Mouse (Mus musculus) G1E (cell line): ENCODE data around the gene Mtus2. TPM values are rescaled to one million over a fixed set of nuclear protein-coding genes. Genes with fewer than 3 reads are reported as not detected.

Experiments
- ATAC-seq: 2 replicates; pipeline ENCODE4 v1.8.0; 2016; ENCODE audit warnings: mild to moderate bottlenecking; ENCODE audit not compliant: insufficient number of reproducible peaks, poor library complexity, low FRiP score, severe bottlenecking; ENCODE audit errors: extremely low read depth
- DNase-seq: peaks from one replicate; pipeline ENCODE4 v3.0.0; 2012; ENCODE audit warnings: low spot score
- H3K27me3 ChIP-seq: 2 replicates; pipeline ENCODE4 v1.6.1; 2012; ENCODE audit warnings: mild to moderate bottlenecking, low read length, inconsistent platforms; ENCODE audit not compliant: insufficient read depth
- H3K36me3 ChIP-seq: replicated peaks from 2 replicates; pipeline ENCODE3; 2012; ENCODE audit warnings: mild to moderate bottlenecking, inconsistent platforms
- H3K4me1 ChIP-seq: 2 replicates; pipeline ENCODE4 v1.6.1; 2012; ENCODE audit warnings: low read depth, low read length, inconsistent platforms, mixed read lengths; ENCODE audit not compliant: insufficient read depth
- H3K4me3 ChIP-seq: 2 replicates; pipeline ENCODE4 v1.5.1; 2012; ENCODE audit warnings: low read depth, mild to moderate bottlenecking, inconsistent platforms, low read length, moderate library complexity, mixed read lengths
- H3K9me3 ChIP-seq: replicated peaks from 2 replicates; pipeline ENCODE4 v1.6.1; 2012; ENCODE audit warnings: inconsistent platforms
- CTCF ChIP-seq: IDR thresholded peaks from 2 replicates; pipeline ENCODE4 v1.5.1; 2012; ENCODE audit warnings: low read depth, low read length, inconsistent platforms, mixed read lengths
- GATA1 ChIP-seq: IDR thresholded peaks from 2 replicates; pipeline ENCODE4 v1.6.1; 2012; ENCODE audit warnings: borderline replicate concordance, low read length, inconsistent platforms, mixed read lengths
- GATA2 ChIP-seq: IDR thresholded peaks from 2 replicates; pipeline ENCODE4 v1.6.1; 2012; ENCODE audit warnings: low read depth, low read length, inconsistent platforms, borderline replicate concordance
- POLR2AphosphoS5 ChIP-seq: IDR thresholded peaks from 2 replicates; pipeline ENCODE4 v1.6.1; 2012; ENCODE audit warnings: low read depth, low read length, inconsistent platforms; ENCODE audit not compliant: insufficient replicate concordance
- TAL1 ChIP-seq: conservative IDR thresholded peaks from 2 replicates; pipeline ENCODE4 v1.6.1; 2012; ENCODE audit warnings: low read depth, low read length, inconsistent platforms, mixed read lengths
- polyA plus RNA-seq: library from polyadenylated mRNA; stranded (reverse); fragments of >175 nt; gene quantifications from 2 replicates; pipeline ENCODE4 v1.2.3, GENCODE M21; 2012
- total RNA-seq, 2 experiments: library from RNA; stranded (forward) in 1 of 2; stranded (reverse) in 1 of 2; fragments of 200-1000 nt in 1 of 2; fragments of >200 nt in 1 of 2; fragmentation: Nextera tagmentation in 1 of 2; gene quantifications; 2 replicates each; pipeline ENCODE4 v1.2.3; 2014 to 2017

Gene Mtus2
- total and polyA plus RNA-seq, 3 experiments, result 1.1 TPM; not detected in 2

DNA sequence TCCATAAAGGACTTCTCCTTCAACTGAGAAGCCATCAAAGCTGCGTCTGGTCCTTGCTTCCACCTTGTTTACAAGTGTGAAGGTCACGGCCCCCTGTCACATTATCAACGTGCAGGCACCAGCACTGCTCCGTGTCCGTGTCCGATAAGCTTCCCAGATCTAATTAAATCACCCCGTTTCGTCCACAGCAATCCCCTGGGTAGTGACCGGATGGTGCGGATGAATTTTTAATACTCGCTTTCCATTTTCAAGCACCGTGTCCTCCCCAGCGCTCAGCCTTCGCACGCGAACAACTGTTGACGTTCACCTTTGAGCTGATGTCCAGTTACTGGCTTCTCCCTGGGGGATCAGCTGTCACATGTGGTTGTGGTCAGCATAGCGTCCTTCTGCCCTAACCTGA is 276.6 kb downstream of the Mtus2 start:
- DNase-seq (no peak), ATAC-seq (no peak)
- Histone ChIP-seq H3K4me3 (no peak overlapping the region), H3K9me3 (peaks cover 62% of the 10 kb centered on the region), H3K36me3 (no peaks in the 10 kb centered on the region), H3K4me1 (no peaks in the 10 kb centered on the region), H3K27me3 (no peaks in the 10 kb centered on the region)
- TF ChIP-seq POLR2AphosphoS5, result no peak
- no peak for TF ChIP-seq CTCF
- no peak for TF ChIP-seq GATA1
- no peak for TF ChIP-seq TAL1
- TF ChIP-seq GATA2, result no peak

DNA sequence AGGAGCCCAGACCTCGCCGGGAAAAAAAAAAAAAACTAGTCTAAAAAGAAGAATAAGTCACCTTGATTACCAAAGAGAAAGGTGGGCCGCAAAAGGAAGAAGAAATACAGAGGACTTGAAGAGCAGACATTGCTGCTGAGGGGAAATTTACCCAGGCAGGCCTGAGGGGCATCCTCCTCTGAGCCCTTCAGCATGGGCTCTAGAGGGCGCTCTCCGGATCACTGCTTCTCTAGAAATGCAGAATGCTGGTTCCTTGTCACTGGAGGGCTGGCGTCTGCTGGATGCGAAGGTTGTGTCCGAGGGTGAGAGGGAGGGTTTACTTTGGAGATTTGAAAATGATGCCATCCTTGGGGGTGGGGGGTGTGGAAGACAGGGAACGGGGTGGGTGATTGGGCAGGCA is 279.5 kb downstream of the Mtus2 start:
- TF ChIP-seq TAL1, result no peak
- no peak for TF ChIP-seq GATA1
- TF ChIP-seq CTCF, result no peak
- TF ChIP-seq POLR2AphosphoS5, result no peak
- TF ChIP-seq GATA2, result no peak
- Histone ChIP-seq H3K4me1 (no peaks in the 10 kb centered on the region), H3K9me3 (peaks cover 60% of the 10 kb centered on the region), H3K27me3 (no peaks in the 10 kb centered on the region), H3K4me3 (no peak overlapping the region), H3K36me3 (no peaks in the 10 kb centered on the region)
- DNase-seq, result no peak
- no peak for ATAC-seq

DNA sequence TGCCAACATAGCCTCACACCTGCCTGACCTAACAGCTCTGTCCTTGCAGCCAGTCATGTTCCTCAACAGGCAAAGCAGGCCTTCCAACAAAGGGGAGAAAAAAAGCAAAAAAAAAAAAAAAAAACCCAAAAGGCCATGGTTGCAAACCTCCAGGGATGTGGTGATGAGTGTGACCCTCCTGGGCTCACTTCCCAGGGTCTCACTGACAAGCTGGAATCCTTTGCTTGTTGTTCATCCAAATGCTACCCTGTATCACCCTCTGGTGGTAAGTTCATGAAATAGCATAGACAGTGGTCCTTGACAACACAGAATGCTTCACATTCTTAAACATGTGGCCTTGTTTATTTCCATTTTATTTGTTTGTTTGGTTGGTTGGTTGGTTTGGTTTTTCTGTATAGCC is 281.9 kb downstream of the Mtus2 start:
- H3K4me1 ChIP-seq, result no peaks in the 10 kb centered on the region
- H3K9me3 ChIP-seq, result peaks cover 38% of the 10 kb centered on the region
- ATAC-seq, result no peak
- DNase-seq, result no peak
- no peak overlapping the region for H3K4me3 ChIP-seq
- H3K36me3 ChIP-seq, result no peaks in the 10 kb centered on the region
- H3K27me3 ChIP-seq, result no peaks in the 10 kb centered on the region
- no peak for TF ChIP-seq GATA2
- TF ChIP-seq CTCF, result no peak
- no peak for TF ChIP-seq GATA1
- no peak for TF ChIP-seq POLR2AphosphoS5
- no peak for TF ChIP-seq TAL1

DNA sequence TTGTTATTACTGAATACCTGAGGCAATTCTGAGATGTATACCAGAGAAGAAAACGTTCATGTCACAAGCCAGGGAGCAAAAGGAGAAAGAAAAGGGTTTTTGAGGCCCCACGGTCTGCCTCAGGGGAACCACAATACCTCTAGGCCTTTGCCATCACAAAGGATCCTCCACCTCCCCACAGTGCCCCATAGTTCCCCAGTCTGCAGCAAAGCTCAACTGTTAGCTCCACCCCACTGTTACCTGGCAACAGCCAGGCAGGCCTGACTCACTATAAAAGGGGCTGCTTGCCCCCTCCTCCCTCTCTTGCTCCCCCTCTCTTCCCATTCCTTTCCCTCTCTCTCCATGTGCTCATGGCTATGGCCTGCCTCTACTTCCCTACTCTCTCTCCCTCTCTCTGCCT is 282.6 kb downstream of the Mtus2 start:
- Histone ChIP-seq H3K9me3 (peaks cover 36% of the 10 kb centered on the region), H3K27me3 (no peaks in the 10 kb centered on the region), H3K36me3 (no peaks in the 10 kb centered on the region), H3K4me1 (no peaks in the 10 kb centered on the region), H3K4me3 (no peak overlapping the region)
- ATAC-seq (no peak), DNase-seq (no peak)
- no peak for TF ChIP-seq GATA1
- no peak for TF ChIP-seq TAL1
- no peak for TF ChIP-seq POLR2AphosphoS5
- no peak for TF ChIP-seq GATA2
- TF ChIP-seq CTCF, result no peak

DNA sequence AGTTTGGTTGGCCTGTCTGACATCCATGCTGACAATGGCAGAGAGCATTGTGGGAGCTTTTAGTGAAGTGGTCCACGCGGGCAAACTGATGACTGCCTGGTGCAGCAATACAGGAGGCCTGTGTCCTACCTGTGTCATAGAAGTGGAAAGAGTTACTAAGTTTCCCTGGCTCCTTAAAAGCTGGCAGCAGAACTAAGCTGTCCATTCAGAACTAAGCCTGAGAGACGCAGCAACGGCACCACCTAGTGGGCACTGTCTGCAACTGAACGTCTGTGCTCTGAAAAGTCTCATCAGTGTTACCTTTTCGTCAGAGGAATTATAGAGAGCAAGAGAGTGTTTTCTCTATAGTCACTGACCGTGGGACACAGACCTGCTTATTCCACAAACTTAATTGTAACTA is 284.8 kb downstream of the Mtus2 start:
- DNase-seq (peak; percentile 34), ATAC-seq (no peak)
- Histone ChIP-seq H3K36me3 (no peaks in the 10 kb centered on the region), H3K4me1 (no peaks in the 10 kb centered on the region), H3K27me3 (no peaks in the 10 kb centered on the region), H3K9me3 (peaks cover 36% of the 10 kb centered on the region), H3K4me3 (no peak overlapping the region)
- TF ChIP-seq TAL1 (no peak), POLR2AphosphoS5 (no peak), GATA1 (no peak), GATA2 (no peak), CTCF (peak; percentile 79)

DNA sequence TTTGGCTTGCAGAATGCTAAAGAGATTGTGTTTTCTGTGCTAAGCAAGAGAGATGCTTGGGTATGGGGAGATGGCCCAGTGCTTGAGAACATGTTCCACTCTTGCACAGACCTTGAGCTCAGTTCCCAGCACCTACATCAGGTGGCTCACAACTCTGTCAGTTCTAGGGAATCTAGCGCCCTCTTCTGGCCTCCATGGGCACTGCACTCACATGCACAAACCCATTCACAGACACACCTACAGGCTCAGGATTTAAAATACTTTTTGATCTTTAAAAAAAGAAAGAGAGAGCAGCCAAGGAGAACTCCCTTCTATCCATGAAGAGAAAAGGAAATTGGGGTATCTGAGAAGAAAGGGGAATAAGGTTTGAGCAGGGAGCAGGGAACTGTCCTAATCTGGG is 287.4 kb downstream of the Mtus2 start:
- peaks cover 48% of the 10 kb centered on the region for H3K9me3 ChIP-seq
- no peaks in the 10 kb centered on the region for H3K36me3 ChIP-seq
- H3K27me3 ChIP-seq, result no peaks in the 10 kb centered on the region
- no peak for ATAC-seq
- H3K4me3 ChIP-seq, result no peak overlapping the region
- DNase-seq, result no peak
- H3K4me1 ChIP-seq, result no peaks in the 10 kb centered on the region
- no peak for TF ChIP-seq GATA2
- no peak for TF ChIP-seq GATA1
- TF ChIP-seq POLR2AphosphoS5, result no peak
- TF ChIP-seq TAL1, result no peak
- no peak for TF ChIP-seq CTCF

DNA sequence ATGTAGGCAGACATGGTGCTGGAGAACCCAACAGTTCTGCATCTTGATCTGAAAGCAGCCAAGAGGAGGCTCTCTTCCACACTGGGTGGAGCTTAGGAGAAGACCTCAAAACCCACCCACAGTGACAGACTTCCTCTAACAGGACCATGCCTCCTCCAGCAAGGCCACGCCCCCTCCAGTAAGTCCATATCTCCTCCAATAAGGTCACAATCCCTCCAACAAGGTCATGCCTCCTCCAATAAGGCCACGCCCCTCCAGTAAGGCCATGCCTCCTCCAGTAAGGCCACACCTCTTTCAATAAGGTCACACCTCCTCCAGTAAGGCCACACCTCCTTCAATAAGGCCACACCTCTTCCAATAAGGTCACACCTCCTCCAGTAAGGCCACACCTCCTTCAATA is 288.3 kb downstream of the Mtus2 start:
- H3K4me3 ChIP-seq, result no peak overlapping the region
- no peaks in the 10 kb centered on the region for H3K4me1 ChIP-seq
- no peaks in the 10 kb centered on the region for H3K27me3 ChIP-seq
- H3K36me3 ChIP-seq, result no peaks in the 10 kb centered on the region
- DNase-seq, result no peak
- peaks cover 53% of the 10 kb centered on the region for H3K9me3 ChIP-seq
- no peak for ATAC-seq
- TF ChIP-seq POLR2AphosphoS5, result no peak
- no peak for TF ChIP-seq CTCF
- TF ChIP-seq TAL1, result no peak
- no peak for TF ChIP-seq GATA1
- no peak for TF ChIP-seq GATA2
